Mouse (Mus musculus): ENCODE results near the gene AI854703.

GRCm38 (mm10) chr6:48676860-48677415 is 50.4 kb downstream of the AI854703 start:
- TF ChIP-seq CTCF (IDR thresholded peaks at IDR 0.05; ENCODE audit: insufficient read depth, low read length) (no peak), POLR2A (IDR thresholded peaks at IDR 0.05; ENCODE audit: borderline replicate concordance, extremely low read depth, low read depth, low read length) (no peak)
